Mouse (Mus musculus): ENCODE results near the gene Soat2. TPM values are rescaled to one million over a fixed set of nuclear protein-coding genes. Genes with fewer than 3 reads are reported as not detected.

Gene Soat2
- polyA plus RNA-seq, 1 experiment from 2014 or later: 0.11 TPM

Other genes starting within 250 kb of the Soat2 start
- gene Krt4, start 225.8 kb upstream of the Soat2 start, polyA plus RNA-seq (2016; fragmentation: Nextera tagmentation; extraction: Ambion mirVana): not detected in 2 replicates
- gene Krt79, start 210.2 kb upstream of the Soat2 start, polyA plus RNA-seq (2016; fragmentation: Nextera tagmentation; extraction: Ambion mirVana): 0.18 TPM in 1 of 2 replicates, not detected in the other
- 0.05 TPM in 1 of 2 replicates, not detected in the other for gene Krt78, start 196.2 kb upstream of the Soat2 start, polyA plus RNA-seq (2016; fragmentation: Nextera tagmentation; extraction: Ambion mirVana)
- 5.4 and 6.8 TPM in 2 replicates for gene Krt8, start 146.0 kb upstream of the Soat2 start, polyA plus RNA-seq (2016; fragmentation: Nextera tagmentation; extraction: Ambion mirVana)
- 4.1 and 4.2 TPM in 2 replicates for gene Krt18, start 122.3 kb upstream of the Soat2 start, polyA plus RNA-seq (2016; fragmentation: Nextera tagmentation; extraction: Ambion mirVana)
- gene Eif4b, start 76.8 kb upstream of the Soat2 start, polyA plus RNA-seq (2016; fragmentation: Nextera tagmentation; extraction: Ambion mirVana): 89.2 and 92.3 TPM in 2 replicates
- gene Tns2, start 50.1 kb upstream of the Soat2 start, polyA plus RNA-seq (2016; fragmentation: Nextera tagmentation; extraction: Ambion mirVana): 13.0 and 13.5 TPM in 2 replicates
- gene Spryd3, start 14.3 kb upstream of the Soat2 start, polyA plus RNA-seq (2016; fragmentation: Nextera tagmentation; extraction: Ambion mirVana): 29.6 and 33.3 TPM in 2 replicates
- gene Igfbp6, start 6.2 kb upstream of the Soat2 start, polyA plus RNA-seq (2016; fragmentation: Nextera tagmentation; extraction: Ambion mirVana): 0.60 and 0.63 TPM in 2 replicates
- gene Zfp740, start 52.7 kb downstream of the Soat2 start, polyA plus RNA-seq (2016; fragmentation: Nextera tagmentation; extraction: Ambion mirVana): 98.3 and 105 TPM in 2 replicates
- gene Csad, start 54.2 kb downstream of the Soat2 start, polyA plus RNA-seq (2016; fragmentation: Nextera tagmentation; extraction: Ambion mirVana): 46.7 and 48.3 TPM in 2 replicates
- gene Itgb7, start 81.4 kb downstream of the Soat2 start, polyA plus RNA-seq (2016; fragmentation: Nextera tagmentation; extraction: Ambion mirVana): 0.29 and 0.79 TPM in 2 replicates
- gene Rarg, start 107.0 kb downstream of the Soat2 start, polyA plus RNA-seq (2016; fragmentation: Nextera tagmentation; extraction: Ambion mirVana): 15.4 and 18.7 TPM in 2 replicates
- 0.09 and 0.23 TPM in 2 replicates for gene Gm9918, start 120.0 kb downstream of the Soat2 start, polyA plus RNA-seq (2016; fragmentation: Nextera tagmentation; extraction: Ambion mirVana)
- 53.2 and 56.4 TPM in 2 replicates for gene Mfsd5, start 128.9 kb downstream of the Soat2 start, polyA plus RNA-seq (2016; fragmentation: Nextera tagmentation; extraction: Ambion mirVana)
- 22.5 and 25.4 TPM in 2 replicates for gene Espl1, start 145.7 kb downstream of the Soat2 start, polyA plus RNA-seq (2016; fragmentation: Nextera tagmentation; extraction: Ambion mirVana)
- gene Pfdn5, start 175.6 kb downstream of the Soat2 start, polyA plus RNA-seq (2016; fragmentation: Nextera tagmentation; extraction: Ambion mirVana): 373 and 404 TPM in 2 replicates
- gene Myg1, start 181.2 kb downstream of the Soat2 start, polyA plus RNA-seq (2016; fragmentation: Nextera tagmentation; extraction: Ambion mirVana): 90.4 and 94.9 TPM in 2 replicates
- 51.3 and 53.2 TPM in 2 replicates for gene Aaas, start 200.2 kb downstream of the Soat2 start, polyA plus RNA-seq (2016; fragmentation: Nextera tagmentation; extraction: Ambion mirVana)
- gene Sp7, start 216.7 kb downstream of the Soat2 start, polyA plus RNA-seq (2016; fragmentation: Nextera tagmentation; extraction: Ambion mirVana): 0.57 and 0.81 TPM in 2 replicates

All from neural tube, embryonic 12.5 days (tissue).